Mouse (Mus musculus) mature B cell (primary cell): ENCODE measurements around the gene Prdm16.

Source experiments
- in situ Hi-C: fragments of 300-500 bp; cut with MboI; formaldehyde crosslinking; loops from 2 replicates; pipeline ENCODE4 v1.14.3; 2019

The Prdm16 gene

GRCm38 (mm10) chr4:154516470-154516869 lies 120.2 kb downstream of the Prdm16 start:
- in situ Hi-C loops: no loop called here

- in situ Hi-C loops: no loop called here
Measured at GRCm38 (mm10) chr4:154513664-154514063, 123.0 kb downstream of the Prdm16 start.

GRCm38 (mm10) chr4:154512518-154513090 lies 124.1 kb downstream of the Prdm16 start:
- in situ Hi-C loops: no loop called here

GRCm38 (mm10) chr4:154511767-154512166 lies 124.9 kb downstream of the Prdm16 start:
- in situ Hi-C loops: no loop called here

- in situ Hi-C loops: no loop called here
Measured at GRCm38 (mm10) chr4:154506774-154507435, 129.8 kb downstream of the Prdm16 start.

- in situ Hi-C loops: no loop called here
Measured at GRCm38 (mm10) chr4:154505313-154505712, 131.4 kb downstream of the Prdm16 start.

- in situ Hi-C loops: no loop called here
Measured at GRCm38 (mm10) chr4:154503260-154503829, 133.3 kb downstream of the Prdm16 start.

GRCm38 (mm10) chr4:154502403-154503000 lies 134.2 kb downstream of the Prdm16 start:
- in situ Hi-C loops: no loop called here

GRCm38 (mm10) chr4:154500695-154501094 lies 136.0 kb downstream of the Prdm16 start:
- in situ Hi-C loops: no loop called here

GRCm38 (mm10) chr4:154499701-154500523 lies 136.8 kb downstream of the Prdm16 start:
- in situ Hi-C loops: no loop called here

- in situ Hi-C loops: no loop called here
Measured at GRCm38 (mm10) chr4:154497423-154498175, 139.1 kb downstream of the Prdm16 start.

GRCm38 (mm10) chr4:154496991-154497390 lies 139.7 kb downstream of the Prdm16 start:
- in situ Hi-C loops: no loop called here

- in situ Hi-C loops: no loop called here
Measured at GRCm38 (mm10) chr4:154496522-154496921, 140.2 kb downstream of the Prdm16 start.

GRCm38 (mm10) chr4:154493996-154494395 lies 142.7 kb downstream of the Prdm16 start:
- in situ Hi-C loops: no loop called here

GRCm38 (mm10) chr4:154492714-154493121 lies 144.0 kb downstream of the Prdm16 start:
- in situ Hi-C loops: no loop called here

- in situ Hi-C loops: no loop called here
Measured at GRCm38 (mm10) chr4:154492268-154492667, 144.4 kb downstream of the Prdm16 start.

- in situ Hi-C loops: no loop called here
Measured at GRCm38 (mm10) chr4:154488031-154488430, 148.6 kb downstream of the Prdm16 start.

GRCm38 (mm10) chr4:154482695-154483094 lies 154.0 kb downstream of the Prdm16 start:
- in situ Hi-C loops: no loop called here

GRCm38 (mm10) chr4:154481771-154482637 lies 154.7 kb downstream of the Prdm16 start:
- in situ Hi-C loops: no loop called here

GRCm38 (mm10) chr4:154480544-154481260 lies 156.0 kb downstream of the Prdm16 start:
- in situ Hi-C loops: no loop called here
